Mouse (Mus musculus): ENCODE measurements around the gene Hoxa9.

Hoxa9 gene

DNA sequence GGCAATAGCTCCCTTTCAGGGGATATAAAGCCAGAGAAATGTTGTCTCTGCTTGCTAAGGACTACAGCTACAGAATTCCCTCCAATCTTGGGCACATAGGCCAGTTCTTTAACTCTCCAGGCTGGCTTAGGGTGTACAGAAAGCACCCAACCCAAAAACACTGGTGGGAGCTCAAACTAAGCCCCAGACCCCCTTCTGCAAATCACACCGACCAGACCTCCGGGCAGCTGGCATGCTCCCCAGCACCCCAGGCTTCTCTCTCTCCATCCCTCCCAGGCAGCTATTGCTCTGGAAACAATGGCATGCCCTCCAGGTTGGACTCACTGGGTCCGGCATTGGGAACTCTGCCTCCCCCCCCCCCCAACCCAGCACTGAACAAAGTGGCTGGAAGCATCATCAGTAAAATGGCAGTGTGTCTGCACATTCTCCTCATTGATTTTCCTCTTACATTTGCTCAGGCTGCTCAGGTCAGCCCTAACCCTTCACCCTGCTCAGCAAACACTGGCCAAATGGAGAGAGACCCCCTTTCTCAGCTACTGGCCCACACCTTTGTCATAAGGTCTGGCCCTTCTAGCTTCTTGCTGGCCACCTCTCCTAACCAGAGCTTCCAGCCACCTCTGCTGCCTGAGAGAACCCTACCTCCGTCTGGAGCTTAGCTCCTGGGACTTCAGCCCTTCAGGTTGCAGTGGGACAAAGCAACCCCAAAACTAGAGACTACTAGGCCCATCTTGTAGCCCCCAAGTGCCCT lies 51.8 kb downstream of the Hoxa9 start:
- Histone ChIP-seq H3K27me3 (ENCODE audit: insufficient read depth, low read length) (peaks cover 94% of the 10 kb centered on the region), H3K36me3 (ENCODE audit: insufficient read depth, low read length) (no peaks in the 10 kb centered on the region), H3K9me3 (ENCODE audit: low read length) (no peaks in the 10 kb centered on the region), H3K4me1 (replicated peaks; ENCODE audit: low read depth, low read length) (peaks cover 39% of the 10 kb centered on the region), H3K4me3 (replicated peaks; ENCODE audit: low read length) (no peak overlapping the region)
- TF ChIP-seq CTCF (conservative IDR thresholded peaks at IDR 0.05; ENCODE audit: low read length) (no peak), NANOG (IDR thresholded peaks at IDR 0.05; ENCODE audit: borderline replicate concordance, low read length) (no peak), POU5F1 (IDR thresholded peaks at IDR 0.05; ENCODE audit: borderline replicate concordance, low read length) (no peak)

DNA sequence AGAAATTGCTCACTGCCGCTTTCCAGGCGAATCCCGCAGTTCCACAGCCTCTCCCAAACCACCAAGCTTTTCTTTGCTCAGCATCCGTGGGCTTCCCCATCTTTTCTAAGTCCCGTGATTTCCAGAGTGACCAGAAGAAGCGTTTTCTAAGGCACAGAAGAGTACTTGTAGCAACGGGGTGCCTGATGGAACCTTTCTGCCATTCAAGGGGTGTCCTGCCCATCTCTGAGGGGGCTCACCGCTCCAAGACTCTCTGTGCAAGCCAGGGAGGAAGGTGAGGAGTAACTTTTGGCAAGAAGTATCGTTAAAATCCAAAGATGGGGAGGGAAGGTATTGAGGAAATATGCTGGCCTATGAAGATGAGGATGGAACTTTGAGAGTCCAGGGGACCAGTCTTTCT lies 53.1 kb downstream of the Hoxa9 start:
- Histone ChIP-seq H3K4me1 (replicated peaks; ENCODE audit: low read depth, low read length) (peaks cover 41% of the 10 kb centered on the region), H3K9me3 (ENCODE audit: low read length) (no peaks in the 10 kb centered on the region), H3K4me3 (replicated peaks; ENCODE audit: low read length) (no peak overlapping the region), H3K27me3 (ENCODE audit: insufficient read depth, low read length) (peaks cover 95% of the 10 kb centered on the region), H3K36me3 (ENCODE audit: insufficient read depth, low read length) (no peaks in the 10 kb centered on the region)
- TF ChIP-seq CTCF (conservative IDR thresholded peaks at IDR 0.05; ENCODE audit: low read length), result no peak
- TF ChIP-seq POU5F1 (IDR thresholded peaks at IDR 0.05; ENCODE audit: borderline replicate concordance, low read length), result no peak

- Histone ChIP-seq H3K36me3 (ENCODE audit: insufficient read depth, low read length) (no peaks in the 10 kb centered on the region), H3K27me3 (ENCODE audit: insufficient read depth, low read length) (peaks cover 95% of the 10 kb centered on the region), H3K4me3 (replicated peaks; ENCODE audit: low read length) (peak within 1 kb of the TSS; percentile 17; the same call in 1 of the 2 replicates), H3K9me3 (ENCODE audit: low read length) (no peaks in the 10 kb centered on the region), H3K4me1 (replicated peaks; ENCODE audit: low read depth, low read length) (peaks cover 46% of the 10 kb centered on the region)
- TF ChIP-seq CTCF (conservative IDR thresholded peaks at IDR 0.05; ENCODE audit: low read length), result no peak
- TF ChIP-seq NANOG (IDR thresholded peaks at IDR 0.05; ENCODE audit: borderline replicate concordance, low read length), result no peak
- TF ChIP-seq POU5F1 (IDR thresholded peaks at IDR 0.05; ENCODE audit: borderline replicate concordance, low read length), result no peak
Measured at GRCm38 (mm10) chr6:52177061-52177735, 53.7 kb downstream of the Hoxa9 start, which contains the start of gene 5730596B20Rik. Gene 5730596B20Rik (plus strand): TSS chr6:52177498.

- H3K27me3 ChIP-seq (ENCODE audit: insufficient read depth, low read length), result peaks cover 95% of the 10 kb centered on the region
- H3K4me3 ChIP-seq (replicated peaks; ENCODE audit: low read length), result no peak overlapping the region
- no peaks in the 10 kb centered on the region for H3K9me3 ChIP-seq (ENCODE audit: low read length)
- H3K4me1 ChIP-seq (replicated peaks; ENCODE audit: low read depth, low read length), result peaks cover 52% of the 10 kb centered on the region
- no peak for TF ChIP-seq NANOG (IDR thresholded peaks at IDR 0.05; ENCODE audit: borderline replicate concordance, low read length)
- TF ChIP-seq POU5F1 (IDR thresholded peaks at IDR 0.05; ENCODE audit: borderline replicate concordance, low read length), result no peak
- TF ChIP-seq CTCF (conservative IDR thresholded peaks at IDR 0.05; ENCODE audit: low read length), result no peak
- H3K36me3 ChIP-seq (ENCODE audit: insufficient read depth, low read length), result no peaks in the 10 kb centered on the region
Measured at GRCm38 (mm10) chr6:52176391-52176790, 54.5 kb downstream of the Hoxa9 start.

DNA sequence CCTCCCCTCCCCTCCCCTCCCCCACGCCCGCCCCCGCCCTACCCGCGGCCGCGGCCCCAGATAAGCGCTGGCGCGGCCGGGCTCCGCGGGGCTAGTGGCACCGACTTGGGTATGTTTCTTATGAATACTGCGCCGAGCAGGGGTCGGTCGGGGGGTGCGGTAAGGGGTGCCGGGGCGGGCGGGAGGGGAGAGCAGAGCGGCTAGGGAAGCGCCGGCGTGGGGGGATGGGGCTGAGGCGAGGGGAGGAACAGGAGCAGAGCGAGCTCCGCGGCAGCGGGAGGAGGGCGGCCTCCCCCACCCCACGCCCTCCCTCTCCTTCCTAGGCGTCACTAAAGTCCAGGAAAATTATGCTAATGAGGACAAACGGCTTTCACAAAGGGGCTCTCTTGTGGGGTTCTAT lies 55.0 kb downstream of the Hoxa9 start:
- Histone ChIP-seq H3K9me3 (ENCODE audit: low read length) (no peaks in the 10 kb centered on the region), H3K36me3 (ENCODE audit: insufficient read depth, low read length) (no peaks in the 10 kb centered on the region), H3K4me1 (replicated peaks; ENCODE audit: low read depth, low read length) (peaks cover 53% of the 10 kb centered on the region), H3K4me3 (replicated peaks; ENCODE audit: low read length) (no peak overlapping the region), H3K27me3 (ENCODE audit: insufficient read depth, low read length) (peaks cover 95% of the 10 kb centered on the region)
- TF ChIP-seq NANOG (IDR thresholded peaks at IDR 0.05; ENCODE audit: borderline replicate concordance, low read length), result no peak

- no peak for TF ChIP-seq NANOG (IDR thresholded peaks at IDR 0.05; ENCODE audit: borderline replicate concordance, low read length)
- TF ChIP-seq CTCF (conservative IDR thresholded peaks at IDR 0.05; ENCODE audit: low read length), result no peak
- no peak; the same call in 1 of the 2 replicates for TF ChIP-seq POU5F1 (IDR thresholded peaks at IDR 0.05; ENCODE audit: borderline replicate concordance, low read length)
- Histone ChIP-seq H3K4me1 (replicated peaks; ENCODE audit: low read depth, low read length) (peaks cover 53% of the 10 kb centered on the region), H3K27me3 (ENCODE audit: insufficient read depth, low read length) (peaks cover 95% of the 10 kb centered on the region), H3K9me3 (ENCODE audit: low read length) (no peaks in the 10 kb centered on the region), H3K4me3 (replicated peaks; ENCODE audit: low read length) (peak overlapping the region; percentile 58), H3K36me3 (ENCODE audit: insufficient read depth, low read length) (no peaks in the 10 kb centered on the region)
Measured at GRCm38 (mm10) chr6:52174968-52175751, 55.7 kb downstream of the Hoxa9 start.

- Histone ChIP-seq H3K27me3 (ENCODE audit: insufficient read depth, low read length) (peaks cover 93% of the 10 kb centered on the region), H3K36me3 (ENCODE audit: insufficient read depth, low read length) (no peaks in the 10 kb centered on the region), H3K4me1 (replicated peaks; ENCODE audit: low read depth, low read length) (peaks cover 53% of the 10 kb centered on the region), H3K9me3 (ENCODE audit: low read length) (no peaks in the 10 kb centered on the region), H3K4me3 (replicated peaks; ENCODE audit: low read length) (no peak overlapping the region)
- TF ChIP-seq POU5F1 (IDR thresholded peaks at IDR 0.05; ENCODE audit: borderline replicate concordance, low read length), result no peak
- no peak for TF ChIP-seq NANOG (IDR thresholded peaks at IDR 0.05; ENCODE audit: borderline replicate concordance, low read length)
- TF ChIP-seq CTCF (conservative IDR thresholded peaks at IDR 0.05; ENCODE audit: low read length), result no peak
Measured at GRCm38 (mm10) chr6:52173648-52174047, 57.2 kb downstream of the Hoxa9 start.
